Mouse (Mus musculus) testis, adult 2 months (tissue): ENCODE measurements around the gene Gm20388. TPM values are rescaled to one million over a fixed set of nuclear protein-coding genes. Genes with fewer than 3 reads are reported as not detected.
A peak's percentile ranks its signal among the peaks of the same experiment; 100 is the strongest.

Experiments
- H3K27ac ChIP-seq: fragments of 200-500 bp; 2 replicates; pipeline ENCODE4 v1.5.1; 2012; ENCODE audit warnings: low read depth, low read length; ENCODE audit not compliant: control insufficient read depth, insufficient read depth
- H3K27me3 ChIP-seq: fragments of 200-500 bp; 2 replicates; pipeline ENCODE4 v1.6.1; 2012; ENCODE audit warnings: mild to moderate bottlenecking, low read length, moderate library complexity; ENCODE audit not compliant: control insufficient read depth, insufficient read depth
- H3K36me3 ChIP-seq: fragments of 200-500 bp; 2 replicates; pipeline ENCODE4 v1.6.1; 2012; ENCODE audit warnings: mild to moderate bottlenecking, low read length; ENCODE audit not compliant: control insufficient read depth, insufficient read depth
- H3K4me1 ChIP-seq: fragments of 200-500 bp; 2 replicates; pipeline ENCODE4 v1.6.1; 2012; ENCODE audit warnings: low read length; ENCODE audit not compliant: control insufficient read depth, insufficient read depth
- H3K4me3 ChIP-seq: fragments of 200-500 bp; 2 replicates; pipeline ENCODE4 v1.5.1; 2012; ENCODE audit warnings: low read depth, mild to moderate bottlenecking, low read length, moderate library complexity, mixed read lengths; ENCODE audit not compliant: control insufficient read depth
- CTCF ChIP-seq: fragments of 200-500 bp; IDR thresholded peaks from 2 replicates; pipeline ENCODE4 v1.5.1; 2012; ENCODE audit warnings: low read depth, mild to moderate bottlenecking, inconsistent platforms, low read length, moderate library complexity; ENCODE audit not compliant: control insufficient read depth, insufficient read depth, insufficient replicate concordance
- POLR2A ChIP-seq: fragments of 200-500 bp; IDR thresholded peaks from 2 replicates; pipeline ENCODE4 v1.6.1; 2012; ENCODE audit warnings: low read depth, mild to moderate bottlenecking, inconsistent platforms, low read length, moderate library complexity; ENCODE audit not compliant: control insufficient read depth
- polyA plus RNA-seq: library from polyadenylated mRNA; depleted of rRNA; stranded (reverse); fragments of >200 nt; gene quantifications from 2 replicates; pipeline ENCODE4 v1.2.3, GENCODE M21; 2012

Gene Gm20388
- polyA plus RNA-seq, 1 experiment = 5.6 TPM

DNA sequence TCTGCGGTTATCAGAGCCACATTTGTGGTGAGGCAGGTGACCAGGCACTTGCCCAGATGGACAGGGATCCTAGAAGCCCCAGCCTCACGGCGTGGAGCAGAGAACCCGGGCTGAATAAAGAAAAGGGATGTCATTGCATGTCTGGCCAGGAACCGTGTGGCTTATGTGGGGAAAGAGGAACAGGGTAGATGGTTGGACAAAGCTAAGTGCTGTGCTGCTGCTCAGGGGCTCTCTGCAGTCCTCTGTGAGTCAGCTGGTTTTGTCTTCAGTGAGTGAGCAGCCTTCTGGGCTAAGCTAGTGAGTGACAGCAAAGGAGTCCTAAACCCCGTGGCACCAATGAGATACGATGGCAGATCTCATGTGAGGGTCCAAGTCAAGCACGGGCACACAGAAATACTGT is 220.5 kb downstream of the Gm20388 start:
- Histone ChIP-seq H3K27me3 (no peaks in the 10 kb centered on the region), H3K4me1 (peaks cover 3% of the 10 kb centered on the region), H3K4me3 (no peak overlapping the region), H3K36me3 (no peaks in the 10 kb centered on the region), H3K27ac (no peak overlapping the region)
- no peak for TF ChIP-seq POLR2A
- TF ChIP-seq CTCF = no peak

DNA sequence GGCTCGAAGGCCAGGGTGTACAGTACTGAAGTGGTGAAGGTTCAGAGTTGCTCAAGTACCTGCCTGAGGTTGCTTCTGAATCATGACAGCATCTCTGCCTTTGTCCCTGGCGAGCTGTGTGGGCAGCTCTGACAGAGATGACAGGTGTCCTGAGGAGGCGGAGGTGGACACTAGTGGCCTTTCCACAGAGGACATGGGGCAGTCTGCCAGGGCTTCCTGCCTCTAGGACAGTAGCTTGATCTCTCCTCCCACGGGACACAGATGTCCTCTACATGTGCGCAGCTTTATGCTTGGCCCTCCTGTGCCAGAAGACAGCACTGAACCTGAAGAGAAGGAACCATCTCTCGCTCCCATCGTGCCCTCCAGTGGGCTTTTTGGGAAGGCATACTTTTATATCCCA is 222.5 kb downstream of the Gm20388 start:
- Histone ChIP-seq H3K4me3 (no peak overlapping the region), H3K36me3 (no peaks in the 10 kb centered on the region), H3K4me1 (no peaks in the 10 kb centered on the region), H3K27me3 (no peaks in the 10 kb centered on the region), H3K27ac (no peak overlapping the region)
- TF ChIP-seq CTCF (0 out of 2 replicates have a peak, but pooled peaks have one; percentile 4), POLR2A (no peak)

DNA sequence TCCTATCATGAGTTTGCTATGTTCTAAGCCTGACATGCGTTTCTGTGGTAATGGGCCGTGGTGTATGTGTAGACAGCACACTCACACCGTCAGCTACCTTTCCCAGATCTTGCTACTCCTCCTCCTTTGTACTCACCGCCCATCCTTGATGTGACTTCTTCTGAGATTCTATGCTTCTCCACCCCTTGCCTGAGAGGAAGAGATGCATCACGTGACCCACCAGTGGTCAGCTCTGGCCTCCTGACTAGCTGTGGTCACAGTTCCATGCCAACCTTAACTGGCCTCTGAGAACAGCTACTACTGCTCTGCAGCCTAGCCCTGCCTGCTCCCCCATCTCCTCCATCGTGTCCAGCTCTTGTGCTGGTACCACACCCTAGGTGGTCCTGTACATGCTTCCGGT is 225.0 kb downstream of the Gm20388 start:
- no peaks in the 10 kb centered on the region for H3K36me3 ChIP-seq
- TF ChIP-seq CTCF (no peak), POLR2A (no peak)

DNA sequence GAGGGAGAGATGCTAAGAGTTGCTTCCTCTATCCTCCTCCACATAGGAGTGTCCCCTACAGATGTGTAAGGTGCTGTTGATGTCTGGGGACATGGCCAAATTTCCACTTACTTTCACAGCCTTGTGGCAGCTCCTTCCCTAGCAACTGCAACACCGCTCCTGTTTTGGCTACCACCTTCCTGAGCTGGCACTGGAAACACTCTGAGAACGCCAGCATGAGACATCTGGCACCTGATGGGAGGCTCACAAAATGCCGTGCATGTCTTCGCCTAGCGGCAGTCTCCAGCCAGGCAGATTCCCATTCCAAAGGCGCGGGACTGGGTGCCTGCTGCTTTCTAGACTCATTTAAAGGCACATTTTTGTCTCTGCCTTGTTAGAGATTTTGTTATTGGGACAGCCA is 226.0 kb downstream of the Gm20388 start:
- Histone ChIP-seq H3K27ac (no peak overlapping the region), H3K27me3 (no peaks in the 10 kb centered on the region), H3K4me1 (no peaks in the 10 kb centered on the region), H3K4me3 (no peak overlapping the region), H3K36me3 (no peaks in the 10 kb centered on the region)
- TF ChIP-seq POLR2A (no peak), CTCF (no peak)

More for the DNA sequence above, 225.0 kb downstream of the Gm20388 start:
- no peak overlapping the region for H3K4me3 ChIP-seq
- no peak overlapping the region for H3K27ac ChIP-seq
- H3K4me1 ChIP-seq = no peaks in the 10 kb centered on the region
- no peaks in the 10 kb centered on the region for H3K27me3 ChIP-seq

DNA sequence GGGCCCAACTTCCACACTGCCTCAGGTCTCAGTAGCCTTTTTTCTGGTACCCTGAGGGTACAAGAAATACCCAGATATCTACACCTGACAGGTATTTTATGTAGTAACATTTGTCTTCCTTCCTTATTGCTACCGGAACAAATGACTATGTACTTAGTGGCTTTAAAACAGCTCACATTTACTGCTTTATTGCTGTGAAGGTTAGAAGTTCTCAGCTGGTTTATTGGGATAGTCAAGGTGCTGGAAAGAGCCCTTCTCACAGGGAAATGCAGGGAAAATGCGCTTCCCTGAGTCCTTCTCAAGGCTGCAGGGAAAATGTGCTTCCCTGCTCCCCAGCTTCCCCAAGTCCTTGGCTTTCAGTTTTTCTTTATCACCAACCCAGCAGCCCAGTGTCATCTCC is 228.3 kb downstream of the Gm20388 start:
- H3K36me3 ChIP-seq = no peaks in the 10 kb centered on the region
- H3K27me3 ChIP-seq = no peaks in the 10 kb centered on the region
- no peak overlapping the region for H3K27ac ChIP-seq
- H3K4me3 ChIP-seq = no peak overlapping the region
- TF ChIP-seq POLR2A (no peak), CTCF (no peak)
- no peaks in the 10 kb centered on the region for H3K4me1 ChIP-seq

DNA sequence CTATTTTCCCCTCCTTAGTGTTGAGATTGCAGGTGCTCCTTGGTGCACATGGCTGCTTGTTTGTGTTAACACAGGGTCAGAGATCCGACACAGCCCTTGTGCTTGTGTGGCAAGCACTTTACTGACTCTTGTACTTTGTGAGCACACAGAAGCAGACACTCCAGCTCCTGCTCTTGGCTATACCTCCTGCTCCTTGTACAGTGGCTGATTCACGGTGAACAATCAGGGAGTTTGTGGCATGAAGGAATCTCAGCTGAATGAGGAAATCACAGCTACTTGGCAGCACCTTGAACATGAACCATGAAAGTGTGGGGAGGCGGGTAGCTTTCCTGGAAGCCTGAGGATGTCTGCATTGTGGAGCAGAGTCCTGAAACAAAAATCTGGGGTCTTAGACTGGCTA is 230.1 kb downstream of the Gm20388 start:
- Histone ChIP-seq H3K4me3 (no peak overlapping the region), H3K27me3 (no peaks in the 10 kb centered on the region), H3K4me1 (no peaks in the 10 kb centered on the region), H3K27ac (no peak overlapping the region), H3K36me3 (no peaks in the 10 kb centered on the region)
- TF ChIP-seq POLR2A (no peak), CTCF (no peak)

DNA sequence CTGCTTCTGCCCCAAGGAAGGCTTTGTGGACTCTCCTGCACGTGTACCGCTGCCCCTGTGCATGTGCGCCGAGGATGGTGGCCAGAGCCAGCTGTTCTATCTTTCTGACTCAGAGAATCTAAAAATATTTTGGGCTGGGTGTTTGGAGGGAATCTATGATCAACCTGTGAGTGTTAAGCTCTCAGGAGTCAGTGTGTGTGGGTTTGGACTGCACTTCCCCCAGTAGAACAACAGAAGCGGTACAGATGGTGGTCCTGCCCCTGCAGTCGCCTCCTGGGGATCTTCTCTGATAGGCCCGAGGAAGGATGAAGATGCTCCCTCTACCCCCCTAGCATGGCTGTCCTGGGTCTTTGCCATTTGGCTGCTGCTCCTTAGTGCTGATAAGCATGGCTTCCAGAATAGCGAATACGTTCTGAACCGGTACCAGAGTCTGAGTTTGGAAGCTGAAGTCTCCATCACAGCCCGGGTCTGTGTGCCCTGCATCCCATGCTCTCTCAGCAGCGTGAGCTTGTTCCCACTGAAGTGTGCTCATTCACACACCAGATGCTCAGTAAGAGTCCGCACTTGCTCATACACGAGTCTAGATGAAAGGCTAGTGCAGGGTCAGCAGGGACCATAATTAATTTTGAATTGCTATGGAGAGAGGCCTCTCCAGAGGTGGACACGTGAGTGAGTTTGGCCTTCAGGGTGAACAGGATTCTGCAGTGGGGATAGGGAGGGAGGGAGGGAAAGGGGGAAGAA is 233.4 kb downstream of the Gm20388 start:
- TF ChIP-seq POLR2A = no peak
- TF ChIP-seq CTCF = no peak
- no peaks in the 10 kb centered on the region for H3K27me3 ChIP-seq
- H3K4me1 ChIP-seq = no peaks in the 10 kb centered on the region
- H3K36me3 ChIP-seq = no peaks in the 10 kb centered on the region
- H3K27ac ChIP-seq = no peak overlapping the region
- no peak overlapping the region for H3K4me3 ChIP-seq

DNA sequence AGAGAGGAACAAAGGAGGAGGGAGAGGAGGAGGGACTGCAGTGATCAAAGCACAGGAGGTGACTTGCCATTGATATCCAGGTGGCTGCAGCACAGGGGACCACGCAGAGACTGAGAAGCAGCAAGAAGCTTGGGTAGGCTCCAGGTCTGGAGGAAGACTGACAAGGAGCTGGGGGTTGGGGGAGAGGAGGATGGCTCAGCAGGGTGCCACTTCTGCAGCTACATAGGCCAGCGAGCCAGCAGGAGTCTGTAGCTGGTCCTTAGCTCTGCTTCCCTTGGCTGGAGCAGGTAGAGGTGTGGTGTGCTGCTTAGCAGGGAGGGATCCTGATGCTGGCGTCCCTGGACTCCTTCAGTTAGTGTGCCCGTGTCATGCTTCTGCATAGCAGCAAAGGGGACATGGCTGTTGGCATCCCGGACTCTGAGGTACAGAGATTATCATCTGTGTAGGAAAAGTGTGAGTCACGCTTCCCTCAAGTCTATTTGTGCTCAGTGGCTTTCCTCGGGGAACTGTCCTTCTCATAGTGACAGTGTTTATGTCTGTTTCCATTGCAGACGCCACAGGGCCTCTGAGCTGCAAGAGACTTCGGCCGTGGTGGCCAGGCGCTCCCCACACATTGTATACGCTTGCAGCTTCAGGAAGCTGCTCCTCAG is 234.1 kb downstream of the Gm20388 start:
- H3K4me3 ChIP-seq = no peak overlapping the region
- no peak overlapping the region for H3K27ac ChIP-seq
- no peaks in the 10 kb centered on the region for H3K4me1 ChIP-seq
- TF ChIP-seq CTCF = no peak
- TF ChIP-seq POLR2A = no peak
- H3K36me3 ChIP-seq = no peaks in the 10 kb centered on the region
- H3K27me3 ChIP-seq = no peaks in the 10 kb centered on the region
